Mouse (Mus musculus): ENCODE results near the gene Mbnl2. TPM values are rescaled to one million over a fixed set of nuclear protein-coding genes. Genes with fewer than 3 reads are reported as not detected.

Gene Mbnl2
- polyA plus RNA-seq, 1 experiment from 2014 or later = 44.1 TPM

- ATAC-seq (ENCODE audit: insufficient read depth, low FRiP score, low TSS enrichment) (no peak), DNase-seq (ENCODE audit: low spot score) (no peak)
- 69% methylated on average over 6 of the region's 6 CpGs for WGBS
- Histone ChIP-seq H3K27ac (ENCODE audit: low read depth, low read length) (no peak overlapping the region), H3K4me2 (ENCODE audit: low read depth) (no peak overlapping the region), H3K9me3 (ENCODE audit: control insufficient read depth, low read length) (no peaks in the 10 kb centered on the region), H3K4me3 (ENCODE audit: low read depth, low read length) (no peak overlapping the region), H3K4me1 (ENCODE audit: control insufficient read depth, insufficient read depth, low read length) (0 out of 2 replicates have a peak, but pooled peaks cover 3% of the 10 kb centered on the region), H3K36me3 (ENCODE audit: control insufficient read depth, insufficient read depth, low read length) (no peaks in the 10 kb centered on the region), H3K9ac (ENCODE audit: low read length) (no peak overlapping the region), H3K27me3 (ENCODE audit: control insufficient read depth, insufficient read depth, low read length) (no peaks in the 10 kb centered on the region)
Measured at GRCm38 (mm10) chr14:120335871-120336270, 60.4 kb downstream of the Mbnl2 start.

DNA sequence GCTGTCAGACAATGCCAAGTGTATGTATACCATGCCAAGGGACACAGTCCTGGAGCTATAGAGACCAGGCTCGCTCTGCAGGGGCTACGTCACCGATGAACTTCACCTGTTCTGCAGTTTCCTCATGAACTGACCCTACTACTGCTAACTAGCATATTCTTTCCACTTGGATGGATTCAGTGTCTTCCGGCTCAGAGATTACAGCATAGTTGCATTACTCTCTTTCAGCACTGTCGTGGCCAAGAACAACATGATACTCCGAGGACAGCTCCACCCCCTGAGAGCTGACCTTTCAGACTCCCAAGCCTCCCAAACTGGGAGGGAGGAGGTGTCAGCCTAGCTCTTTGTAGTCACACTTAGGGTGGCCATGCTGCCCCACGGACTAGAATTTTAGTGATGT lies 60.9 kb downstream of the Mbnl2 start:
- no peak for DNase-seq (ENCODE audit: low spot score)
- Histone ChIP-seq H3K27ac (ENCODE audit: low read depth, low read length) (no peak overlapping the region), H3K27me3 (ENCODE audit: control insufficient read depth, insufficient read depth, low read length) (no peaks in the 10 kb centered on the region), H3K4me1 (ENCODE audit: control insufficient read depth, insufficient read depth, low read length) (0 out of 2 replicates have a peak, but pooled peaks cover 3% of the 10 kb centered on the region), H3K36me3 (ENCODE audit: control insufficient read depth, insufficient read depth, low read length) (no peaks in the 10 kb centered on the region), H3K9me3 (ENCODE audit: control insufficient read depth, low read length) (no peaks in the 10 kb centered on the region), H3K9ac (ENCODE audit: low read length) (no peak overlapping the region), H3K4me3 (ENCODE audit: low read depth, low read length) (no peak overlapping the region), H3K4me2 (ENCODE audit: low read depth) (no peak overlapping the region)
- no peak; the same call in 1 of the 2 replicates for ATAC-seq (ENCODE audit: insufficient read depth, low FRiP score, low TSS enrichment)
- WGBS = 46% methylated on average over 7 of the region's 7 CpGs

DNA sequence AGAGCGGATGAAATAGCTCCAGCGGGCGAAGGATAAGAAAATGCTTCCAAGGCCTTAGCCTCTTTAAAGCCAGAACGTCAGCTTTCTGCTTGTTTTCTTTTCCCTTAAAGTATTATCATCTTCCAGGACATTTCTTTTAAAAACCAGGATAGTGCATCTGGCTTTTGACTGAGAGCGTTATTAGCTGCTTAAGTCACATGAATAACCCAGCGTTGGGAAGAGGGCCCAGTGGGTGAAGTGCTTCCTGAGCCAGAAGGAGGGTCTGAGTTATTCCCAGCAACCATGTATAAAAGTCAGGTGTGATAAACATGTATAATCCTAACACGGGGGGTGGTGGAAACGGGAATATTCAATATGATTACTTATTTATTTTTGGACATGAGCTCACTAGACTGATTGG lies 61.4 kb downstream of the Mbnl2 start:
- 82% methylated on average over 8 of the region's 8 CpGs for WGBS
- Histone ChIP-seq H3K4me2 (ENCODE audit: low read depth) (no peak overlapping the region), H3K36me3 (ENCODE audit: control insufficient read depth, insufficient read depth, low read length) (no peaks in the 10 kb centered on the region), H3K4me3 (ENCODE audit: low read depth, low read length) (no peak overlapping the region), H3K9me3 (ENCODE audit: control insufficient read depth, low read length) (no peaks in the 10 kb centered on the region), H3K9ac (ENCODE audit: low read length) (no peak overlapping the region), H3K27ac (ENCODE audit: low read depth, low read length) (no peak overlapping the region), H3K27me3 (ENCODE audit: control insufficient read depth, insufficient read depth, low read length) (no peaks in the 10 kb centered on the region), H3K4me1 (ENCODE audit: control insufficient read depth, insufficient read depth, low read length) (0 out of 2 replicates have a peak, but pooled peaks cover 3% of the 10 kb centered on the region)
- DNase-seq (ENCODE audit: low spot score) (no peak), ATAC-seq (ENCODE audit: insufficient read depth, low FRiP score, low TSS enrichment) (no peak)

DNA sequence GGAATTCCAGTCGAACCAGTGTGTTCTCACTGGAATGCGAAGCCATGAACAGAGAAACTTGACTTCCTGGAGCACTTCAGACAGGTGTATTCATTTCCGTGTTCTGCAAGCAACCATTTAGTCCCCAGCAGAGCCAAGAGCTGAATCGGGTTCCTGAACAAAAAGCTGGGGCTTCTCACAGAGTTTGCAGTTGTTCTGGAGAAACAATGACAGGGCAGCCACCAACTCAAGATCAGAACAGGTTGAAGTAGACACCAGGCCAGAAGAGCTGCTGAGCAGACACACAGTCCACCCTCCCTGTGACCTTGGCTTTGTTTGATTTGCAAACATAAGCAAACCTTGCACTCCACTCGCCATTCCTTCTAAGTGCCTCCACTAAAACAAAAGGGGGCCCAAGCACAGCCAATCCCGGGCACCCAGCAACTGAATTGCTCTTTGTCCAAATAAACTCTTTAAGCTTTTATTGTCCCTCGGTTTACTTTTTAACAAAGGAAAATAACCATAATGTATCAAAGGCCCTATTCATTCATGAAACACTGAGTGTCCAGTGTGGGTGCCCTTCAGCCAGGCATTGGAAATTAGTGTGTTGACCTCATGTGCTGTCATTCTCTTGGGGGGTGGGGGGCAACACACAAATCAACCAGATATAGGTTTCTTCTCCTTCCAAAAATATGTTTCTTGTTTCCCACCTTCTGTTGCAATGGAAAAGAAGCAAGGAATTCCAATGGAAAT lies 62.4 kb downstream of the Mbnl2 start:
- Histone ChIP-seq H3K27ac (ENCODE audit: low read depth, low read length) (no peak overlapping the region), H3K9ac (ENCODE audit: low read length) (no peak overlapping the region), H3K27me3 (ENCODE audit: control insufficient read depth, insufficient read depth, low read length) (no peaks in the 10 kb centered on the region), H3K4me1 (ENCODE audit: control insufficient read depth, insufficient read depth, low read length) (0 out of 2 replicates have a peak, but pooled peaks cover 3% of the 10 kb centered on the region), H3K4me3 (ENCODE audit: low read depth, low read length) (no peak overlapping the region), H3K4me2 (ENCODE audit: low read depth) (no peak overlapping the region), H3K9me3 (ENCODE audit: control insufficient read depth, low read length) (no peaks in the 10 kb centered on the region), H3K36me3 (ENCODE audit: control insufficient read depth, insufficient read depth, low read length) (no peaks in the 10 kb centered on the region)
- DNase-seq (ENCODE audit: low spot score) = no peak
- 45% methylated on average over 7 of the region's 7 CpGs for WGBS
- ATAC-seq (ENCODE audit: insufficient read depth, low FRiP score, low TSS enrichment) = no peak

- ATAC-seq (ENCODE audit: insufficient read depth, low FRiP score, low TSS enrichment) = no peak
- Histone ChIP-seq H3K4me3 (ENCODE audit: low read depth, low read length) (no peak overlapping the region), H3K9ac (ENCODE audit: low read length) (no peak overlapping the region), H3K9me3 (ENCODE audit: control insufficient read depth, low read length) (no peaks in the 10 kb centered on the region), H3K27me3 (ENCODE audit: control insufficient read depth, insufficient read depth, low read length) (no peaks in the 10 kb centered on the region), H3K36me3 (ENCODE audit: control insufficient read depth, insufficient read depth, low read length) (no peaks in the 10 kb centered on the region), H3K4me2 (ENCODE audit: low read depth) (no peak overlapping the region), H3K27ac (ENCODE audit: low read depth, low read length) (no peak overlapping the region), H3K4me1 (ENCODE audit: control insufficient read depth, insufficient read depth, low read length) (0 out of 2 replicates have a peak, but pooled peaks cover 3% of the 10 kb centered on the region)
- DNase-seq (ENCODE audit: low spot score) = no peak
- WGBS = 64% methylated on average over 3 of the region's 3 CpGs
Measured at GRCm38 (mm10) chr14:120338706-120339105, 63.2 kb downstream of the Mbnl2 start.

GRCm38 (mm10) chr14:120341912-120342311 lies 66.4 kb downstream of the Mbnl2 start:
- no peak overlapping the region for H3K4me3 ChIP-seq (ENCODE audit: low read depth, low read length)
- WGBS = 88% methylated on average over 6 of the region's 6 CpGs
- 0 out of 2 replicates have a peak, but pooled peaks cover 2% of the 10 kb centered on the region for H3K9me3 ChIP-seq (ENCODE audit: control insufficient read depth, low read length)
- no peak overlapping the region for H3K27ac ChIP-seq (ENCODE audit: low read depth, low read length)
- H3K4me2 ChIP-seq (ENCODE audit: low read depth) = no peak overlapping the region
- no peaks in the 10 kb centered on the region for H3K36me3 ChIP-seq (ENCODE audit: control insufficient read depth, insufficient read depth, low read length)
- 0 out of 2 replicates have a peak, but pooled peaks cover 1% of the 10 kb centered on the region for H3K4me1 ChIP-seq (ENCODE audit: control insufficient read depth, insufficient read depth, low read length)
- no peak for DNase-seq (ENCODE audit: low spot score)
- no peak overlapping the region for H3K9ac ChIP-seq (ENCODE audit: low read length)
- H3K27me3 ChIP-seq (ENCODE audit: control insufficient read depth, insufficient read depth, low read length) = no peaks in the 10 kb centered on the region
- ATAC-seq (ENCODE audit: insufficient read depth, low FRiP score, low TSS enrichment) = no peak

DNA sequence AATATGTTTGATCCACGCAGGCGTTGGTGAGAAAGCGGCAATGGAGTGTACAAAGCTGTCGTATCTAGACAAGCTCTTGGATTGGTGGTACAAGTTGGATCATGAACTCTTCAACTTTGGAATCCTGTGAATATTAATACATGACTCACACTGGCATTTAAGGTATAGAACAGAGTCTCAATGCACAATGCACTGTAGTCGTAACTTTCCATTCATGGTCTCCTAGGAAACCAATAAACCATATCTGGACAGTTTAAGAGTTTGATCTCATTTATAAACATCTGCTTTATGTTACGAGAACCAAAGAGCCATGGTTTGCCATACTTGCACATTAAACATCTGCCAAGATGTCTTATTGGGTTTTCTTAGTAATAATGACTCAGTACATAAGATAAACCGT lies 66.9 kb downstream of the Mbnl2 start:
- DNase-seq (ENCODE audit: low spot score) = no peak
- ATAC-seq (ENCODE audit: insufficient read depth, low FRiP score, low TSS enrichment) = no peak

GRCm38 (mm10) chr14:120344641-120345040 lies 69.2 kb downstream of the Mbnl2 start:
- Histone ChIP-seq H3K9ac (ENCODE audit: low read length) (no peak overlapping the region), H3K4me1 (ENCODE audit: control insufficient read depth, insufficient read depth, low read length) (no peaks in the 10 kb centered on the region), H3K4me3 (ENCODE audit: low read depth, low read length) (no peak overlapping the region), H3K27me3 (ENCODE audit: control insufficient read depth, insufficient read depth, low read length) (no peaks in the 10 kb centered on the region), H3K36me3 (ENCODE audit: control insufficient read depth, insufficient read depth, low read length) (no peaks in the 10 kb centered on the region), H3K9me3 (ENCODE audit: control insufficient read depth, low read length) (0 out of 2 replicates have a peak, but pooled peaks cover 2% of the 10 kb centered on the region), H3K4me2 (ENCODE audit: low read depth) (no peak overlapping the region), H3K27ac (ENCODE audit: low read depth, low read length) (no peak overlapping the region)
- DNase-seq (ENCODE audit: low spot score) (no peak), ATAC-seq (ENCODE audit: insufficient read depth, low FRiP score, low TSS enrichment) (no peak)
- 90% methylated on average over 4 of the region's 4 CpGs for WGBS

More for the DNA sequence above, 66.9 kb downstream of the Mbnl2 start:
- Histone ChIP-seq H3K27ac (ENCODE audit: low read depth, low read length) (no peak overlapping the region), H3K9me3 (ENCODE audit: control insufficient read depth, low read length) (0 out of 2 replicates have a peak, but pooled peaks cover 2% of the 10 kb centered on the region), H3K4me1 (ENCODE audit: control insufficient read depth, insufficient read depth, low read length) (no peaks in the 10 kb centered on the region), H3K4me2 (ENCODE audit: low read depth) (no peak overlapping the region), H3K27me3 (ENCODE audit: control insufficient read depth, insufficient read depth, low read length) (no peaks in the 10 kb centered on the region), H3K9ac (ENCODE audit: low read length) (no peak overlapping the region), H3K4me3 (ENCODE audit: low read depth, low read length) (no peak overlapping the region), H3K36me3 (ENCODE audit: control insufficient read depth, insufficient read depth, low read length) (no peaks in the 10 kb centered on the region)
- WGBS = 91% methylated on average over 7 of the region's 7 CpGs

All from neural tube, embryonic 11.5 days (tissue).